Mouse (Mus musculus) C2C12 (cell line): ENCODE measurements around the gene Rapgef1.

Experiments used
- CEBPB ChIP-seq: IDR thresholded peaks from one replicate; pipeline ENCODE4 v1.6.1; 2011; ENCODE audit warnings: low read depth, mild to moderate bottlenecking, control low read depth, moderate library complexity
- CTCF ChIP-seq: IDR thresholded peaks from one replicate; pipeline ENCODE4 v1.5.1; 2011; ENCODE audit not compliant: control insufficient read depth, insufficient read depth, insufficient read length
- MAX ChIP-seq: IDR thresholded peaks from one replicate; pipeline ENCODE4 v1.6.1; 2011; ENCODE audit warnings: mild to moderate bottlenecking, control low read depth
- MYOD1 ChIP-seq: IDR thresholded peaks from one replicate; pipeline ENCODE4 v1.6.1; 2011; ENCODE audit warnings: low read depth; ENCODE audit not compliant: control insufficient read depth, insufficient read length
- USF1 ChIP-seq: IDR thresholded peaks from one replicate; pipeline ENCODE4 v1.6.1; 2011; ENCODE audit warnings: low read depth, mild to moderate bottlenecking, control low read depth, moderate library complexity

DNA sequence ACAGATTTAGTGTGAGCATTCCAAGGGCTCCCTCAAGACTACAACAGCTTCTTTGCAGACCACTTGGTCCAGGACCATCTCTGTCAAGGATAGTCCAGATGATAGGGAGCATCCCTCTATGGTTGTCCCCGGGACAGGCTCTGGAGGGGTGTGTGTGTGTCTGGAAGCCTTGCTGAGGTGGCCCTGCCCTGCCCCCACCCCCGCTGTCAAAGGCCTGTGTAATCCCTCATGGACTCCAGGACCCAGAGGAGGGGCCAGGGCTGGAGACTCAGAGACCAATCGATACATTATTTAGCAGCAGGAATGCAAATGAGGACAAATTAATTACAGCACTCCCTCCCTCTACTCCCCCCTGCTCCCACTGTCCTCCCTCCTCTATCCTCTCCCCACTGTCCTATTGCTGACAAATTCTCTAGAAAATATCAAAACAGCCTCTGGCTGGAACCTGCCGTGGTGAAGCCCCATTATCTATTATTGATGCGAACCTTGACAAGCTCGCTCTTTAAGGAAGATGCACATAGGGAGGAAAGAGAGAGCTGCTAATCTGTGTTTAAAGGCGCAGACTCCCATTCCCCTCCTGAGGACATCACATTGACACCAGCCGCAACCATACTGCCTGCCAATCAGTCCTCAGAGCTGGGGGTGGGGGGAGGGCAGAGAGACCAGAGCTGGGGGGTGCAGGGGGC lies 33.4 kb upstream of the Rapgef1 start:
- TF ChIP-seq CTCF (no peak), MYOD1 (no peak), USF1 (no peak), MAX (no peak), CEBPB (no peak)
